Mouse (Mus musculus): ENCODE measurements around the gene Selenoo.

Gene Selenoo

GRCm38 (mm10) chr15:89148496-89149270 is 59.8 kb downstream of the Selenoo start:
- no peak for DNase-seq (ENCODE audit: low spot score in 2 of 2)

- DNase-seq (ENCODE audit: low spot score in 2 of 2), result no peak
Measured at GRCm38 (mm10) chr15:89149271-89150040, 60.6 kb downstream of the Selenoo start, which contains the start of gene Mapk11. Mapk11 (minus strand) TSS chr15:89149628.
